In genomic region chr2:181670285-181670912, GRCm38 (mm10) we compare ENCODE assay signal across 9 mouse cellular contexts. TPM values are rescaled to one million over a fixed set of nuclear protein-coding genes. Genes with fewer than 3 reads are reported as not detected.
DNase-seq lines count a peak whose midpoint lies in the region; ATAC-seq lines count a peak whose summit lies in the region.
"Had no signal": no experiment of that assay in that cellular context is flagged by ENCODE, and none has a peak within 500 bp of the region (broad histone marks: within the 10 kb centered on the region; RNA-seq: fewer than 3 reads in every experiment).

No protein-coding gene starts in this region.

- peak overlapping the region; percentile 61 for H3K4me2 ChIP-seq in liver, embryonic 12.5 days
- peak overlapping the region; percentile 52 for H3K4me2 ChIP-seq in neural tube, embryonic 14.5 days (ENCODE audit: low read depth, low read length)

- ATAC-seq in liver, embryonic 12.5 days: no peak
- no peak for ATAC-seq in neural tube, embryonic 14.5 days (ENCODE audit: low read depth)

- peaks cover 8% of the 10 kb centered on the region for H3K4me1 ChIP-seq in liver, embryonic 12.5 days
- H3K4me1 ChIP-seq in neural tube, embryonic 14.5 days (ENCODE audit: control insufficient read depth, insufficient read depth, low read length): peaks cover 7% of the 10 kb centered on the region

- H3K27ac ChIP-seq in liver, embryonic 12.5 days: no peak overlapping the region
- no peak overlapping the region; the same call in 1 of the 2 replicates for H3K27ac ChIP-seq in neural tube, embryonic 14.5 days (ENCODE audit: low read depth, low read length)

- WGBS in liver, embryonic 12.5 days (ENCODE audit: insufficient replicate concordance): 5% methylated on average over 56 of the region's 56 CpGs
- 4% methylated on average over 53 of the region's 56 CpGs for WGBS in neural tube, embryonic 14.5 days

- no peaks in the 10 kb centered on the region for H3K36me3 ChIP-seq in liver, embryonic 12.5 days
- no peaks in the 10 kb centered on the region for H3K36me3 ChIP-seq in neural tube, embryonic 14.5 days (ENCODE audit: control insufficient read depth, insufficient read depth, low read length)

- intact Hi-C loops in left cerebral cortex, postnatal 14 days (cut with DNase I): no loop called here

- peak; percentile 40 for DNase-seq in thymus, postnatal 4 days
- DNase-seq in thymus, postnatal 14 days: no peak
- DNase-seq in heart, postnatal 4 days: peak; percentile 31
- no peak for DNase-seq in left cerebral cortex, postnatal 14 days (ENCODE audit: low spot score in 2 of 2)
- no peak for DNase-seq in thymus, postnatal 0 days (ENCODE audit: low spot score)
- no peak for DNase-seq in spleen, postnatal 14 days (ENCODE audit: low spot score in 2 of 2)

- H3K9me3 ChIP-seq in liver, embryonic 12.5 days (replicated peaks): no peaks in the 10 kb centered on the region
- no peaks in the 10 kb centered on the region for H3K9me3 ChIP-seq in neural tube, embryonic 14.5 days (ENCODE audit: control insufficient read depth, low read length)

- H3K27me3 ChIP-seq in liver, embryonic 12.5 days (replicated peaks): peaks cover 79% of the 10 kb centered on the region
- H3K27me3 ChIP-seq in neural tube, embryonic 14.5 days (ENCODE audit: control insufficient read depth, insufficient read depth, low read length): peaks cover 36% of the 10 kb centered on the region

- H3K9ac ChIP-seq in liver, embryonic 12.5 days: no peak overlapping the region
- peak overlapping the region; percentile 39; the same call in 1 of the 2 replicates for H3K9ac ChIP-seq in neural tube, embryonic 14.5 days (replicated peaks; ENCODE audit: low read depth, low read length)

- H3K4me3 ChIP-seq in liver, embryonic 12.5 days: peak overlapping the region; percentile 49
- peak overlapping the region; percentile 35 for H3K4me3 ChIP-seq in neural tube, embryonic 14.5 days (ENCODE audit: low read depth, low read length)

RNA-seq across cellular contexts. Expression of gene Sox18, which starts 1.0 kb away (rescaled TPM):
- 10 to 100 TPM; 75.9 to 80.3 TPM for total RNA-seq in heart, postnatal 4 days (2021)
- 9.4 and 10.4 TPM in 2 replicates for polyA plus RNA-seq in liver, embryonic 12.5 days (2016; fragmentation: Nextera tagmentation; extraction: Ambion mirVana)
- polyA plus RNA-seq in neural tube, embryonic 14.5 days (2014; fragmentation: Nextera tagmentation; extraction: Ambion mirVana): 12.7 and 17.0 TPM in 2 replicates
- 10 to 100 TPM; 10.6 to 14.7 TPM for total RNA-seq in left cerebral cortex, postnatal 14 days (2021)
- polyA plus RNA-seq in thymus, postnatal 0 days (2015; fragmentation: Nextera tagmentation; extraction: Ambion mirVana): 13.9 and 14.1 TPM in 2 replicates

RNA-seq across cellular contexts. Expression of gene Tcea2, which starts 9.7 kb away (rescaled TPM):
- 10 to 100 TPM in 1 of 2 experiments, 1 to 10 TPM in 1; 9.9 to 11.1 TPM for total RNA-seq in heart, postnatal 4 days (2021)
- 4.6 and 4.7 TPM in 2 replicates for polyA plus RNA-seq in liver, embryonic 12.5 days (2016; fragmentation: Nextera tagmentation; extraction: Ambion mirVana)
- 49.6 and 54.8 TPM in 2 replicates for polyA plus RNA-seq in neural tube, embryonic 14.5 days (2014; fragmentation: Nextera tagmentation; extraction: Ambion mirVana)
- 10 to 100 TPM; 60.0 to 62.9 TPM for total RNA-seq in left cerebral cortex, postnatal 14 days (2021)
- polyA plus RNA-seq in thymus, postnatal 0 days (2015; fragmentation: Nextera tagmentation; extraction: Ambion mirVana): 8.5 and 9.8 TPM in 2 replicates

RNA-seq across cellular contexts. Expression of gene Gm29797, which starts 13.6 kb away (rescaled TPM):
- total RNA-seq in heart, postnatal 4 days (2021): not detected
- polyA plus RNA-seq in liver, embryonic 12.5 days (2016; fragmentation: Nextera tagmentation; extraction: Ambion mirVana): not detected in 2 replicates
- not detected in 2 replicates for polyA plus RNA-seq in neural tube, embryonic 14.5 days (2014; fragmentation: Nextera tagmentation; extraction: Ambion mirVana)
- under 1 TPM in 1 of 2 experiments, not detected in 1; 0.78 TPM for total RNA-seq in left cerebral cortex, postnatal 14 days (2021)
- polyA plus RNA-seq in thymus, postnatal 0 days (2015; fragmentation: Nextera tagmentation; extraction: Ambion mirVana): 0.18 and 0.44 TPM in 2 replicates

RNA-seq across cellular contexts. Expression of gene Rgs19, which starts 23.4 kb away (rescaled TPM):
- total RNA-seq in heart, postnatal 4 days (2021): 10 to 100 TPM; 11.3 to 15.8 TPM
- 24.0 and 26.9 TPM in 2 replicates for polyA plus RNA-seq in liver, embryonic 12.5 days (2016; fragmentation: Nextera tagmentation; extraction: Ambion mirVana)
- polyA plus RNA-seq in neural tube, embryonic 14.5 days (2014; fragmentation: Nextera tagmentation; extraction: Ambion mirVana): 53.6 and 66.3 TPM in 2 replicates
- total RNA-seq in left cerebral cortex, postnatal 14 days (2021): 10 to 100 TPM; 39.6 to 42.3 TPM
- polyA plus RNA-seq in thymus, postnatal 0 days (2015; fragmentation: Nextera tagmentation; extraction: Ambion mirVana): 80.7 and 97.8 TPM in 2 replicates

RNA-seq across cellular contexts. Expression of gene Lkaaear1, which starts 27.8 kb away (rescaled TPM):
- not detected for total RNA-seq in heart, postnatal 4 days (2021)
- polyA plus RNA-seq in liver, embryonic 12.5 days (2016; fragmentation: Nextera tagmentation; extraction: Ambion mirVana): not detected in 2 replicates
- not detected in 2 replicates for polyA plus RNA-seq in neural tube, embryonic 14.5 days (2014; fragmentation: Nextera tagmentation; extraction: Ambion mirVana)
- not detected for total RNA-seq in left cerebral cortex, postnatal 14 days (2021)
- polyA plus RNA-seq in thymus, postnatal 0 days (2015; fragmentation: Nextera tagmentation; extraction: Ambion mirVana): not detected in 2 replicates
- total RNA-seq: adrenal gland, adult 18-20 months had no signal

Comparison
In these comparisons a context has a peak if more than half of its experiments do, and no peak if none do; other contexts are left out.
1. DNase-seq: peak in thymus, postnatal 4 days (single experiment) and heart, postnatal 4 days (single experiment); none in thymus, postnatal 14 days (single experiment), left cerebral cortex, postnatal 14 days (0 of 2), thymus, postnatal 0 days (single experiment) and spleen, postnatal 14 days (0 of 2).